Mouse (Mus musculus) NIH3T3 (cell line): ENCODE results near the gene Dph3.

ENCODE experiments used
- DNase-seq: peaks from one replicate; pipeline ENCODE4 v3.0.0-alpha.2; 2012; ENCODE audit warnings: low read depth

Dph3 gene

GRCm38 (mm10) chr14:32084761-32085485 is 606 bp downstream of the Dph3 start, which contains the start of gene Oxnad1:
Gene Oxnad1 (plus strand): TSS chr14:32085374.
- peak; percentile 37 for DNase-seq

GRCm38 (mm10) chr14:32083466-32083865 is 2.1 kb downstream of the Dph3 start:
- DNase-seq, result no peak

- no peak for DNase-seq
Observed at GRCm38 (mm10) chr14:32082891-32083290, 2.6 kb downstream of the Dph3 start.

GRCm38 (mm10) chr14:32081026-32081425 is 4.5 kb downstream of the Dph3 start:
- DNase-seq, result no peak

- DNase-seq, result peak; percentile 88
Observed at GRCm38 (mm10) chr14:32076896-32077575, 8.5 kb downstream of the Dph3 start.

- DNase-seq, result no peak
Observed at GRCm38 (mm10) chr14:32073901-32074300, 11.6 kb downstream of the Dph3 start.

GRCm38 (mm10) chr14:32073211-32073685 is 12.3 kb downstream of the Dph3 start:
- peak; percentile 72 for DNase-seq

GRCm38 (mm10) chr14:32072807-32073206 is 12.7 kb downstream of the Dph3 start:
- no peak for DNase-seq

GRCm38 (mm10) chr14:32061398-32061797 is 24.1 kb downstream of the Dph3 start:
- DNase-seq, result no peak

- no peak for DNase-seq
Observed at GRCm38 (mm10) chr14:32057664-32058063, 27.9 kb downstream of the Dph3 start.

GRCm38 (mm10) chr14:32056675-32057074 is 28.9 kb downstream of the Dph3 start:
- DNase-seq, result peak; percentile 27

GRCm38 (mm10) chr14:32055781-32056180 is 29.7 kb downstream of the Dph3 start:
- no peak for DNase-seq

GRCm38 (mm10) chr14:32054788-32055187 is 30.7 kb downstream of the Dph3 start:
- DNase-seq, result no peak

GRCm38 (mm10) chr14:32053895-32054294 is 31.6 kb downstream of the Dph3 start:
- no peak for DNase-seq

- DNase-seq, result peak; percentile 28
Observed at GRCm38 (mm10) chr14:32050171-32050570, 35.4 kb downstream of the Dph3 start.

- DNase-seq, result peak; percentile 35
Observed at GRCm38 (mm10) chr14:32046357-32046756, 39.2 kb downstream of the Dph3 start.

GRCm38 (mm10) chr14:32042108-32042507 is 43.4 kb downstream of the Dph3 start:
- DNase-seq, result no peak

GRCm38 (mm10) chr14:32037661-32038252 is 47.8 kb downstream of the Dph3 start:
- peak; percentile 33 for DNase-seq

GRCm38 (mm10) chr14:32036482-32036881 is 49.0 kb downstream of the Dph3 start:
- peak; percentile 8 for DNase-seq

GRCm38 (mm10) chr14:32032522-32032921 is 53.0 kb downstream of the Dph3 start:
- peak; percentile 80 for DNase-seq
